Mouse (Mus musculus): ENCODE data around the gene Bmper. TPM values are rescaled to one million over a fixed set of nuclear protein-coding genes. Genes with fewer than 3 reads are reported as not detected.

The Bmper gene
- under 1 TPM in 1 of 2 experiments, not detected in 1; 0.91 TPM for polyA plus RNA-seq (2017; shearing (Covaris generic))

GRCm38 (mm10) chr9:23222841-23223548 is at the start of gene Bmper:
Gene Bmper, plus strand, starts transcription at chr9:23223076.

Data from inflammation-experienced regulatory T-cells (primary cell).